Mouse (Mus musculus): Measurements from ENCODE around the gene Acot11. TPM values are rescaled to one million over a fixed set of nuclear protein-coding genes. Genes with fewer than 3 reads are reported as not detected.
A peak's percentile ranks its signal among the peaks of the same experiment; 100 is the strongest.

Acot11 gene
- 10 to 100 TPM; 46.7 to 84.2 TPM for total RNA-seq (2021)
- 21.2 and 23.2 TPM in 2 replicates for polyA plus RNA-seq (2012; rRNA removed)
- long read RNA-seq, full-length matches to known transcripts, result 20 of 27 reads
- long read RNA-seq, partial matches to known transcripts, result 1 of 27 reads
- long read RNA-seq, other reads (novel, unspliced or antisense), result 6 of 27 reads

GRCm38 (mm10) chr4:106804910-106805274 is at the start of gene Acot11:
Acot11 (minus strand) TSS chr4:106804998.
- peak; percentile 69 for DNase-seq

DNA sequence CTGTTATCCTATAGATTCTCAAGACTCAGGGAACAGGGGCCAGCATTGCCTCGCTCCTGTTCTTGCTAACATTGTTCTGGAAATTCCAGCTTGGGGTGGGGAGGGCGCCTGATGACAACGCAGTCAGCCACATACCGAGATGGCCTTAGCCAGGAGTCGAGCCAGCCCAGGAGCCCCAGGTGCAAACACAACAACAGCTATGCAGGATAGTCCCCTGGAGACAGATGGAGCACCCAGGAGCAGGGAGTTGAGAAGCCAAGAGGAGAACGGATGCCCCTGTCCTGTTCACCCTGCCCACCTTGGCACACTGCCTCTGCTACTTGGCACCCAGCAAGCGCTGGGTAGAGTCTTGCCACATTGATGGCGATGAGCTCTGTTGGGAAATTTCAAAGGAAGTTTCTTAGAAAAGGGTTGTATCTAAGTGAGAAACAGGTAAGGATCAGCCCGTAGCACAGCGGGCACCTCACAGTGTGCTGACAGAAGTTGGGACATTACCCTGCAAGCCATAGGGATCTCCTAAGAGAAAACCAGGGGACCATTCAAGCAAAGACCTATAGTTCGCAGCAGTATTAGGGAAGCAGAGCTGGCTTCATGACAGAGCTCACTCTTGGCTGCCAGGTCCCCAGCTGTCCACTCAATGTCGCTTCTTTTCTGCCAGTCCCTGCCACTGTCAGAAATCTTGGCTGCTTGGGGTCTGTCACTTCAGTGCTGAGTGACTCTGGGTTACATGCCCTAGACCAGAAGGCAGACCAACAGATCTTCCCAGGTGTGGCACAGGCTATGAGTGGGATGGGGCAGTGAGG is 43.7 kb upstream of the Acot11 start:
- peak; percentile 46 for DNase-seq

- DNase-seq, result peak; percentile 64
Measured at GRCm38 (mm10) chr4:106847591-106848289, 42.9 kb upstream of the Acot11 start.

DNA sequence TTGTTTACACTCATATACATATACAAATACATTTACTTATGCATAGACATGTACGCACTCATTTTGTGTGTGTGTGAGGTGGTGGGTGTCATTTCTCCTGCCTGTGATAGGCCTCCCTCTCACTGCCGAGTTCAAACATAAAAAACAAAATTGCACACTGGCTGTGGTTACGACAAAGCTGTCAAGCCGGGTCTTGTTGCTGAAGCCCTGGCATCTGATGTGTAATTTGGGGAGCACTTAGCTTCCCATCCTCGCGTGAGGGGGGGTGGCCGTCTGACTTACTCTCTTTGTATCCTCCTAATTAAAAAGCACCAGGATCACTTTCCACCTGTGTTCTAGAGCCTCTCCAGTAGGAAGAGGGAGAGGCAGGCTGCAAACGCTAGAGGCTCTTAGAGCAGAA is 37.8 kb upstream of the Acot11 start:
- no peak for DNase-seq

GRCm38 (mm10) chr4:106841856-106842255 is 37.1 kb upstream of the Acot11 start:
- DNase-seq, result no peak

GRCm38 (mm10) chr4:106841303-106841702 is 36.5 kb upstream of the Acot11 start:
- DNase-seq, result no peak

DNA sequence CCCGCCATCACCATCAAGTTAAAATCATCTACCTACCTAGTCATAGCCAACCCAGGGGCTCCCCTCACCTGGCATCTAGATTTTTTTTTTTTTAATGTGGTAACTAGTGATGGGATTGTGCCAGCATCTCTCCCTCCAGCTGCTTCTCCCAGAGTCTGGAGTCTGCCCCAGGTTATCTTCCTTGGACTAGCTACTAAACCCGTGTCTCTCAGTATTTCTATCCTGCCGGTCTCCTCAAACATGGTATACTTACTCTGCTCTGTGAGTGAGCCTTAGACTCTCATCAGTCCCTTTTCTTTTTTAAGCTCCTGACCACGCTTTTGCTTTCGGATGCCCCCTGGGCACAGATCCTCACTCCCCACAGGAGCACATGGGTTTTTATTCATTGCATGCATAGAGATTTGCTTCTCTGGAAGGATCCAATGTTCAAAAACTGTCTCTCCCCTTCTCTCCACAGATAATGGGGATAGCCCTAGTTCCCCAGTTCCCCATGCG is 35.9 kb upstream of the Acot11 start:
- DNase-seq, result no peak

DNA sequence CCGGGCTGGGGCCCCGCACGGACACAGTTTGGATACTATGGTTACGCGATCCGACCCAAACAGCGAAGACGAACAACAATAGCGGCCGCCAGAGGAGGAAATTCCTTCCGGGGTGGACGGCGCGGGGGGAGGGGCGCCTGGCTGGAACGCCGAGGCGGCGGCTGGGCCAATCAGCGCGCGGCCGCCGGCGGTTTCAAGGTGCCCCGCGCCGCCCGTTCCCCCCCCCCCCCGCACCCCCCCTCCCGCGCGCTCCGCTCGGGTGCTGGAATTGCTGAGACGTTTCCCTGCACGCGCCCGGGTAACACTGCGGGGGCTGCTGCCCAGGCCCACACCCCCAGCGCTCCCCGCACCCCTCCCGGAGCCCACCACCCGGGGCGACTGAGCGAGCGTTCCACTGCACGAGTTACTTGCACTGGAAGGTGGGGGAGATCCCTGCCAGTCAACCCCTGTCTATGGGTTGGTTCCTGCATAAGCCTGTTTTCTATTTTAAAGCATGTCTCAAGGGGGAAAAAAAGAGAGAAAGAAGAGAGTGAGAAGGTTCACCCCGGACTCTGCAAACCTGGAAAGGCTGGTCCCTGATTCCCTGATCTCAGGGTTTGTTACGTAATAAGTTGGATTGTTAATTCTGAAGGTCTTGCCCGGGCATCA is 35.3 kb upstream of the Acot11 start:
- peak; percentile 94 for DNase-seq

- DNase-seq, result peak; percentile 72
Measured at GRCm38 (mm10) chr4:106839254-106839834, 34.5 kb upstream of the Acot11 start.

GRCm38 (mm10) chr4:106838548-106839253 is 33.9 kb upstream of the Acot11 start:
- DNase-seq, result peak; percentile 98

- DNase-seq, result peak; percentile 75
Measured at GRCm38 (mm10) chr4:106837964-106838363, 33.2 kb upstream of the Acot11 start.

GRCm38 (mm10) chr4:106837425-106837824 is 32.6 kb upstream of the Acot11 start:
- no peak for DNase-seq

DNA sequence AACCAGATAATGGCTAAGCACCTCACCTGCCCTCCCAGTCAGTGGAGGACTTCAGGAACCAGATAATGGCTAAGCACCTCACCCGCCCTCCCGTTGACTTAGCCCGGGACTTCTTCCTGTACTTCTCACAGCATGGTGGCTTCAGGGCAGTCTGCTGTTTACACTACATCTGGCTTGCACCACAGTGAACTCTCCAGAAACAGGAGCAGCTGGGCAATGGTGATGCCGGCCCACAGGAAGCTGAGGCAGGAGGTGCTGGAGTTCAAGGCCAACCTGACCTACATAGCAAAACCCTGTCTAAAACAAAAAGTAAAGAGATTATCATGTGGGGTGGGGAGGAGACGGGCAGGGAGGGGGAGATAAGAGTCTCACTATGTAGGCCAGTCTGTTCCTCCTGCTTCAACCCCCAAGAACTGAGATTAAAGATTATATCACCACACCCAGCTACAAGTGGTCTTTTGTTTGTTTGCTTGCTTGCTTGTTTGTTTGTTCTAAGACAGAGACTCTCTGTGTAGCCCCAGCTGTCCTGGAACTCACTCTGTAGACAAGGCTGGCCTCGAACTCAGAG is 25.8 kb upstream of the Acot11 start:
- no peak for DNase-seq

GRCm38 (mm10) chr4:106827738-106828361 is 23.1 kb upstream of the Acot11 start:
- DNase-seq, result peak; percentile 83

- no peak for DNase-seq
Measured at GRCm38 (mm10) chr4:106825229-106825628, 20.4 kb upstream of the Acot11 start.

GRCm38 (mm10) chr4:106819404-106819803 is 14.6 kb upstream of the Acot11 start:
- no peak for DNase-seq

DNA sequence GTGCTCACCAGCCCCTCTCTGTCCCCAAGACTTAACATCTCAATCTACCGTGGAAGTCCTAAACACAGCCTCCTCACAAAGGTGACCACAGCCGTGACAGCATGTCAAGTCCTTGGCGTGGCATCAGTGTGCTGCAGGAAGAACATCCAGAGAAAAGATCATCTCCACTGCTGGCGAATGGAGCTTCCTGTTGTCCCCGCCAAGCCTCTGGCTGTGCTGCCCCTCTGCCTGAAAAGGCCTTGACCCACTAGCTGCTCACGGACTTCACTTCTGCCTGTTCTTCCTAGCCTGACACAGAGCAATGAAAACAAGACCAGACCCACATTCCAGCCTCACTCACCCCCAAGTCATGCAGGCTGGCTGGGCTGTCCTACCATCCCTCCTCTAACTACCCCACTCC is 13.5 kb upstream of the Acot11 start:
- DNase-seq, result peak; percentile 38

DNA sequence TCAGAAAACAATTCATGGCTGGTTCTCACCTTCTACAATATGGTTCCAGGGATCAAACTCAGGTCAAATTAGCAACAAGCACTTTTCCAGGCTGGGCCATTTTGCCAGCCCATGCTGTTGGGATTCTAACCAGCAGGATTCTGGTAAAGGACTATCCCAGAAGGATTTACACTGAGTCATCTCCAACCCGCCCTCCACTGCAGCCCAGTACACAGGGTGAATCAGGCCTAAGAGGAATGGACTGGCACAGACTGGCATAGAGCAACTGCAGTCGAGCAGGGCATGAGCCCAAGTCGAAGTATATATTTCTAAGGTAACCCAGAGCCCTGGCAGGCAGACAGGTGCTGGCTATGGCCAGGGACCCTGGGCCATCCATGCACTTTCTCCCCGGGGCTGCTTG is 12.2 kb upstream of the Acot11 start:
- DNase-seq, result peak; percentile 24

GRCm38 (mm10) chr4:106815396-106816324 is 10.9 kb upstream of the Acot11 start:
- no peak for DNase-seq

Data from adrenal gland, adult 2 months (tissue).